Mouse (Mus musculus): ENCODE data around the gene Atg4d. TPM values are rescaled to one million over a fixed set of nuclear protein-coding genes. Genes with fewer than 3 reads are reported as not detected.
"Not testable (repeated sequence)": the region's sequence is repeated elsewhere in the genome, so short reads cannot be mapped to it uniquely, and the experiment has no call there.

Gene Atg4d
- polyA plus RNA-seq (2015; fragmentation: Nextera tagmentation; extraction: Ambion mirVana) = 31.4 and 32.8 TPM in 2 replicates

GRCm38 (mm10) chr9:21265000-21265561 is at the start of gene Atg4d:
Atg4d (plus strand) TSS chr9:21265293.
- under 1% methylated on average over 49 of the region's 49 CpGs for WGBS
- peak; percentile 96 for ATAC-seq (ENCODE audit: low FRiP score, low read depth)
- Histone ChIP-seq H3K4me1 (peaks cover 23% of the 10 kb centered on the region), H3K4me2 (replicated peaks) (peak within 1 kb of the TSS; percentile 89), H3K27ac (peak within 1 kb of the TSS; percentile 81), H3K36me3 (peaks cover 29% of the 10 kb centered on the region), H3K4me3 (peak within 1 kb of the TSS; percentile 87), H3K9me3 (no peaks in the 10 kb centered on the region), H3K9ac (peak within 1 kb of the TSS; percentile 87), H3K27me3 (no peaks in the 10 kb centered on the region)

DNA sequence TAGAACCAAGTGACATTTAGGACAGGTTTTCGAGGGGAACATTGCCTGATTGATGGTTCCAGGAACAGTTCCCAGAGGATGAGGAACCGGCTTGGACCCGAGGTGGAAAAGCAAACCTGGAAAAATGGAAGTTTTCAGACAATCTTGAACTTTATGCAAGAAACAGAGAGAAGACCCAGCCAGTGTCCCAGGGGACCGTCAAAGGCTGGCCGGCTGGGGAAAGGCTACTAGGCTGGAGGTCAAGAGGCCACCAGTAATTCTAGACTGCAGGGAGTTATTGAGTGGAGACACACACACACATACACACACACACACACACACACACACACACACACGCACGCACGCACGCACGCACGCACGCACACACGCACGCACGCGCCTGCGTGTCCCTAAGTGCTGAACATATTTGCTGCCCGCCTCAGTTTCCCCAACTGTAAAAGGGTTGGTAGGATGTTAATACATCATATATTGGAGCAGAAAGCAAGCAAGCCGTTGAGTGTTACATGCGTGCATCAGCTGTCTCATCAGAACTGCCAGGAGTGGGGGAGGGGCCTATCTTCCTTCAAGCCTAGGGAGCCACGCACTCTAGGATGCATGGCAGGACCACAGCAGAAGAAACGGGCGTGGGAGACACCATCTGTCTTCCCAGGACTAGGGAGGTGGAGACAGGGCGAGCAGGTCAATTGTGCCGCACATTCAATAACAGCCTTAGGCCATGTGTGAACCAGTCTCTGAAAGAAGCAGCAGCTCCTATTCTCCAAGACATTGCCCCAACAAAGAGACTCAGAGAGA is 48.8 kb upstream of the Atg4d start:
- Histone ChIP-seq H3K27me3 (no peaks in the 10 kb centered on the region), H3K9ac (no peak overlapping the region), H3K36me3 (no peaks in the 10 kb centered on the region), H3K27ac (no peak overlapping the region), H3K9me3 (no peaks in the 10 kb centered on the region), H3K4me2 (replicated peaks) (no peak overlapping the region), H3K4me1 (peaks cover 7% of the 10 kb centered on the region), H3K4me3 (no peak overlapping the region)
- no peak for ATAC-seq (ENCODE audit: low FRiP score, low read depth)
- 68% methylated on average over 25 of the region's 25 CpGs for WGBS

DNA sequence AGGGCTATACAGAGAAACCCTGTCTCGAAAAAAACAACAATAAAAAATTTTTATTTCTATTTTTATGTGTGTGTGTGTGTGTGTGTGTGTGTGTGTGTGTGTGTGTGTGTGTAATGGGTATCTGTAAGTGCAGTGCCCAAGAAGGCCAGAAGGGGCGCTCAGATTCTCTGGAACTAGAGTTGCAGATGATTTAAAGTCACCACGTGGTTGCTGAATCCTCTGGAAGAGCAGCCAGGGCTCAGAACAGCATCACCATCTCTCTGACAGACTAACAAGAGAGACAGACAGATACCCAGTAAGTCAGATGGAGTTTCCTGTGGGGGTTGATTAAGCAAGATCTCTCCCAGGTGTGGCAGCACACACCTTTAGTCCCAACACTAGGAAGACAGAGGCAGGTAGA is 45.3 kb upstream of the Atg4d start:
- Histone ChIP-seq H3K4me2 (replicated peaks) (no peak overlapping the region), H3K27me3 (no peaks in the 10 kb centered on the region), H3K4me3 (no peak overlapping the region), H3K9ac (no peak overlapping the region), H3K4me1 (peaks cover 7% of the 10 kb centered on the region), H3K36me3 (no peaks in the 10 kb centered on the region), H3K9me3 (no peaks in the 10 kb centered on the region), H3K27ac (no peak overlapping the region)
- no peak for ATAC-seq (ENCODE audit: low FRiP score, low read depth)
- 49% methylated on average over 3 of the region's 3 CpGs for WGBS

GRCm38 (mm10) chr9:21220490-21221382 is 44.4 kb upstream of the Atg4d start:
- Histone ChIP-seq H3K9ac (no peak overlapping the region), H3K9me3 (no peaks in the 10 kb centered on the region), H3K36me3 (no peaks in the 10 kb centered on the region), H3K27ac (no peak overlapping the region), H3K4me1 (peaks cover 13% of the 10 kb centered on the region), H3K4me2 (replicated peaks) (peak overlapping the region; percentile 43), H3K4me3 (peak overlapping the region; percentile 14), H3K27me3 (no peaks in the 10 kb centered on the region)
- ATAC-seq (ENCODE audit: low FRiP score, low read depth) = peak; percentile 80
- 16% methylated on average over 21 of the region's 21 CpGs for WGBS

DNA sequence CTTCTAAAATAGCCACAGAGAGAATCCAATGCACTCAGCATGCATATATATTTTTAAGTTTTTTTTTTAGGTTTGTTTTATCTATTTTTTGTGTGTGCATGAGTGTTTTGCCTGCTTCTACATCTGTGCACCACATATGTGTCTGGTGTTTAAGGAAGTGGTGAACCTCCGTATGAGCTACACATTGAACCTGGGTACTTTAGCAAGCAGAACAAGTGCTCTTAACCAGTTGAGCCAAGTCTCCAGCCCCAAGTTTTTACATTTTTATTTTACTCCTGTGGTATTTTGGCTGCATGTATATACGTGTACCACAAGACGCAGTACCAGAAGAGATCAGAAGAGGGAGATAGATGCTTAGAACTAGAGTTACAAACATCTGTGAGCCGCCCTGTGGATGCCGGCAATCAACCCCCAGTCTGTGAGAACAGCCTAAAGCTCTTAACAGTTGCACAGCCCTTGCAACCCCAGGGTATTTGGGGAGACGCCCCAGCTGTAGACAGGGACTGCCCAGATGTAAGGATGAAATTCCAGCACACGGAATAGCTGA is 43.6 kb upstream of the Atg4d start:
- Histone ChIP-seq H3K27me3 (no peaks in the 10 kb centered on the region), H3K4me2 (replicated peaks) (no peak overlapping the region), H3K9ac (no peak overlapping the region), H3K4me3 (no peak overlapping the region), H3K9me3 (no peaks in the 10 kb centered on the region), H3K27ac (no peak overlapping the region), H3K36me3 (no peaks in the 10 kb centered on the region), H3K4me1 (peaks cover 13% of the 10 kb centered on the region)
- no peak for ATAC-seq (ENCODE audit: low FRiP score, low read depth)
- WGBS = 17% methylated on average over 7 of the region's 7 CpGs

DNA sequence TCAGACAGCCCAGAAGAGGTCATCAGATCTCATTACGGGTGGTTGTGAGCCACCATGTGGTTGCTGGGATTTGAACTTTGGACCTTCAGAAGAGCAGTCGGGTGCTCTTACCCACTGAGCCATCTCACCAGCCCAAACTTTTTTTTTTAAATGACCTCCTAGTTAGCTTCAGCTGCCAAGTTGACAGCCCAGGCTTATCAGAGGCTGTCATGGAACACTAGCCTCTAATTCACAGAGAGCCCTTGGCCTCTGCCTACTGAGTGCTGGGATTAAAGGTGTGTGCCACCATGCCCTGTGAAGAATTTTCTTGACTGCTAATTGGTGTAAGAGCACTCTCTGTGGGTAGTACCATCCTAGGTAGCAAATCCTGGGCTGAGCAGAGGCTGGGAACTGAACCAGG is 41.6 kb upstream of the Atg4d start:
- ATAC-seq (ENCODE audit: low FRiP score, low read depth); H3K9ac ChIP-seq; H3K27me3 ChIP-seq; H3K27ac ChIP-seq; H3K4me3 ChIP-seq; H3K4me2 ChIP-seq (replicated peaks); H3K36me3 ChIP-seq; H3K9me3 ChIP-seq: not testable (repeated sequence)
- H3K4me1 ChIP-seq = peaks cover 24% of the 10 kb centered on the region
- WGBS = 93% methylated on average over 2 of the region's 2 CpGs

DNA sequence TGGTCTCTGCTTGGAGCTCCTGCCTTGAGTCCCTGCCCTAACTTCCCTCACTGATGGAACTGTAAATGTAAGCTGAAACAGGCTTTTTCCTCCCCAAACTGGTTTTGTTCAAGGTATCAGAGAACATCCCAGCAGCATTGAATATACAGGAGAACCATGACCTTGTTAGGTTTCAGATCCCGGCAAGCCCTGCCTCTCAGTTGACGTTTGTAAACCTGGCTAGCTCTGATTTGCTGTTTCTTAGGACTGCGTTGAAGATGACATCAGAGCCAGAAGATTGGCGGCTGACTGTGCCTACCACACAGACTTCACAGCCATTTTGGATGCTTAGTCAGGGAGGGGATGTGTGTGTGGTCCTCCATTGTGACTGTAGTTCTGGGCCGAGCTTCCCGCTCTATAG is 41.2 kb upstream of the Atg4d start:
- no peaks in the 10 kb centered on the region for H3K27me3 ChIP-seq

GRCm38 (mm10) chr9:21224576-21225414 is 40.3 kb upstream of the Atg4d start:
- Histone ChIP-seq H3K9ac (peak overlapping the region; percentile 56), H3K36me3 (peaks cover 12% of the 10 kb centered on the region), H3K4me2 (replicated peaks) (peak overlapping the region; percentile 60), H3K4me3 (peak overlapping the region; percentile 34), H3K27ac (no peak overlapping the region), H3K27me3 (no peaks in the 10 kb centered on the region), H3K9me3 (no peaks in the 10 kb centered on the region), H3K4me1 (peaks cover 24% of the 10 kb centered on the region)
- no peak for ATAC-seq (ENCODE audit: low FRiP score, low read depth)
- 18% methylated on average over 26 of the region's 26 CpGs for WGBS

More for the DNA sequence above, 41.2 kb upstream of the Atg4d start:
- Histone ChIP-seq H3K4me1 (peaks cover 24% of the 10 kb centered on the region), H3K4me3 (no peak overlapping the region), H3K9ac (no peak overlapping the region), H3K9me3 (no peaks in the 10 kb centered on the region), H3K4me2 (replicated peaks) (no peak overlapping the region), H3K27ac (no peak overlapping the region), H3K36me3 (peaks cover 3% of the 10 kb centered on the region; the same call in 1 of the 2 replicates)
- WGBS = 93% methylated on average over 6 of the region's 6 CpGs
- no peak for ATAC-seq (ENCODE audit: low FRiP score, low read depth)

GRCm38 (mm10) chr9:21225415-21225758 is 39.7 kb upstream of the Atg4d start:
- H3K36me3 ChIP-seq = peaks cover 18% of the 10 kb centered on the region
- peak overlapping the region; percentile 34 for H3K4me3 ChIP-seq
- H3K4me1 ChIP-seq = peaks cover 24% of the 10 kb centered on the region
- no peaks in the 10 kb centered on the region for H3K9me3 ChIP-seq
- no peak overlapping the region for H3K27ac ChIP-seq
- ATAC-seq (ENCODE audit: low FRiP score, low read depth) = no peak
- 5% methylated on average over 7 of the region's 7 CpGs for WGBS
- H3K9ac ChIP-seq = peak overlapping the region; percentile 56
- H3K27me3 ChIP-seq = no peaks in the 10 kb centered on the region
- peak overlapping the region; percentile 60 for H3K4me2 ChIP-seq (replicated peaks)

GRCm38 (mm10) chr9:21227342-21227741 is 37.8 kb upstream of the Atg4d start:
- Histone ChIP-seq H3K4me2 (replicated peaks) (peak overlapping the region; percentile 61), H3K27ac (peak overlapping the region; percentile 75; the same call in 1 of the 2 replicates), H3K9me3 (no peaks in the 10 kb centered on the region), H3K9ac (peak overlapping the region; percentile 58), H3K4me1 (peaks cover 17% of the 10 kb centered on the region), H3K4me3 (peak overlapping the region; percentile 31), H3K27me3 (no peaks in the 10 kb centered on the region), H3K36me3 (peaks cover 38% of the 10 kb centered on the region)
- peak; percentile 38; the same call in 1 of the 2 replicates for ATAC-seq (ENCODE audit: low FRiP score, low read depth)
- WGBS = 17% methylated on average over 16 of the region's 16 CpGs

- Histone ChIP-seq H3K36me3 (peaks cover 77% of the 10 kb centered on the region), H3K9ac (no peak overlapping the region), H3K9me3 (no peaks in the 10 kb centered on the region), H3K27ac (no peak overlapping the region), H3K4me2 (replicated peaks) (no peak overlapping the region), H3K4me3 (no peak overlapping the region), H3K4me1 (peaks cover 16% of the 10 kb centered on the region), H3K27me3 (no peaks in the 10 kb centered on the region)
- WGBS = 58% methylated on average over 23 of the region's 23 CpGs
- ATAC-seq (ENCODE audit: low FRiP score, low read depth) = no peak
Measured at GRCm38 (mm10) chr9:21231551-21231950, 33.5 kb upstream of the Atg4d start.

Measured in limb, embryonic 13.5 days (tissue).